Mouse (Mus musculus) lung, adult 10 weeks (tissue): ENCODE data around the gene Piezo1. TPM values are rescaled to one million over a fixed set of nuclear protein-coding genes. Genes with fewer than 3 reads are reported as not detected.

Source experiments
- polyA plus RNA-seq: library from polyadenylated mRNA; stranded (reverse); fragments of 350-450 nt; fragmentation: Illumina TruSeq; extraction: RNeasy Lipid Tissue Mini Kit (QIAGEN cat#74804); gene quantifications from one replicate; pipeline ENCODE4 v1.2.3, GENCODE M21; 2014; ENCODE audit warnings: low read depth, low replicate concordance; ENCODE audit not compliant: insufficient read depth

Gene Piezo1
- polyA plus RNA-seq, result 35.9 TPM

GRCm38 (mm10) chr8:122551265-122552051, at the start of gene Piezo1:
Gene Piezo1 (minus strand): TSS chr8:122551329.

GRCm38 (mm10) chr8:122576648-122577022, 25.5 kb upstream of the Piezo1 start, which contains the start of gene Aprt:
Gene Aprt (minus strand): TSS chr8:122576909.

DNA sequence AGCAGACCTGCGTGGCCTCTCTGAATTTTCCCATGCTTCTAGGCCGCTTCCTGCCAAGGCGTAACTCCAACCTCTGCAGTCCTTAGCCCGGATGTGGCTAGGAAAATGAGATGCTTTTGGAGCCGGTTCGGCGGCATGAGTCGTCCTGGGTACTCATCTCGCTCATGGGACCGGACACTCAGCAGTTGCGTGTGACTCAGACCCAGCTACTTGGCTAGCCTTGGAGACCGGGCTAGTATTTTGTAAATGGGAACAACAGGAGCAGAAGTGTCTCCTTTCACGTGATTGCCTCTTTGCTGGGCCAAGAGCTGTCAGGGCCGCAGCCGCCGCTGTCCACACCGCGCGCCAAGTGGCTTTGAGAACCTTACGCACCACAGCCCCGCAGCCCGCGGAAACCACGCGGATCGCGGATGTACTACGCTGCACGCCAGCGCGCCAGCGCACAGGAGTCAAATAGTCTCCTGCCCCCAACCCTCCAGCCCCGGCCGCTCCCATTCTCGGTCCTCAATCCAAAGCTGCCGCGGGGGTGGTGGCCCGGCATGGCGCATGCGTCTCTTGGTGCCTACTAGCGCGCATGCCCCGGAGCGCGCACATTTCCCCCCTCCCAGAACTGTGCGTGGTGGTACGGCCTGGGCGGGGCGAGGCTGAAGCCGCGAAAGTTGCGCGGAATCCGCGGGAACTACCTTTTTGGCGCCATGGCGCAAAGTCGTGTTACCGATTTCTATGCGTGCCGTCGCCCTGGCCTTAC, 16.4 kb upstream of the Piezo1 start, which contains the start of gene Cdt1:
Cdt1 (plus strand) TSS at position 655 of the 748 bp plus-strand sequence.

DNA sequence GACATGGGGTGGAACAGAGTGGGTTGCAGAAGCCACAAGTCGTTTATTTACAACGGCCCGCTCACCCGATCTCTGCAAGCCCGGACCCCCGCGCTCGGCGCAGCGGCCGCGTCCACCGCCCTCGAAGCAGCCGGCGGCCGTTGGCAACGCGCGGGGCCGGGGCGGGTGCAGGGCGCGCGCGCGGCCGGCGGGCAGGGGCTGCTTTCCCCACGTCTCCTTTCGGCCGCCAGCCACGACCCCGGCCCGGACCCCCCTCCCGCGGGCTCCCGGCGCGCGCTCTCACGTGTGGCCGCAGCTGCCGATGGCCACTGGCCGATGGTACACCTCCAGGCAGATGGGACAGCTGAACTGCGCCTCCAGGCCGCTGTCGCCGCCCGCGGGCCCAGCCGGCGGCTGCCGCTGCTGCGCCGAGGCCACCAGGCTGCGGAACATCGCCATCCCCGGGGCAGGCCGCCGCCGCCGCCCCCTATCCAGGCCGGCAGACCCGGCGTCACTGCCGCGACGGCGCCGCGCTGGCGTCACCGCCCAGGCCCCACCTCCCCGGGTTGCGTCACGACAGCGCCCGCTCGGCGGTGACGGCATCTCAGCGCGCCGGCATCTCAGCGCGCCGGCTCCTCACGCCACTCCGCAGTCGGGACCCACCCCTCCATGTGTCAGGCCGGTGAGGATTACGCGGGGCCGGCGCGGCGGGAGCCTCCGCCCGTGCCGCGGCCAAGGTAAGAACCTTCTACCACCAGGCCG, 75.4 kb downstream of the Piezo1 start, which contains the start of the genes Rnf166 and Ctu2:
Rnf166 (minus strand) TSS at position 485 of the 741 bp plus-strand sequence.
Ctu2 (plus strand) TSS at position 564 of the 741 bp plus-strand sequence.

GRCm38 (mm10) chr8:122460524-122461472, 90.3 kb downstream of the Piezo1 start, which contains the start of gene Snai3:
Gene Snai3 (minus strand): TSS chr8:122460733.

DNA sequence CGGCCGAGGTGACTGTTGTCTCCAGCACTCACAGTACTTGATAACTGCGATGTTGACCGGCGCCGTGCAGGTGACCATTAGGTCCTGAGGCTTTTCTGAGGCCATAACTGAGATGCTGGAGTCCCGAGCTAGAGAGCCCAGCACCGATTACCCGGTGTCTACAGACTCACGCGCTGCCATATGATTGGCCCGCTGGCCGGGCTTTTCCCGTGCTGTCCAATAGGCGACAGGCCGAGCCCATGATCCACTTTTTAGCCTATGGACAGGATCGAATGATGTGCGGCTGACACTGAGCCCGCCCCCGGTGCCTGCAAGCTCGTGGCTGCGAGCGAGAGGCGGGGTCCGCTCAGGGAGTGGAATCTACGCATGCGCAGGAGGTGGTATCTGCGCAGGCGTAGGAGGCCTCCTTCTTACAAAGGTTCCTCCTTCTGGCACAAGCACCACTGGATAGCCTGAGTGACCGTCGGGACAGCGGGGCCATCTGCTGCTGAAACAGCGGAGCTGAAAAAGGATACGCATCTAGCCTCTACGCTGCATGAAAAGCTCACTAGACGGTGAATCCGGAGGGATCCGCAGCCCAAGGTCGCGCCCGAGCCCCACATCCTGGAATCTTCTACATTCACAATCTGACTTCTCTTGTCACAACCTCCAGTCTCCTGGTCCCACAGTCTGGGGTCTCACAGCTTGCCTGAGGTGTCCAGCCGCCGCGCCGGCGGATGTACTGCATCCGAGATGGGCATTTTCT, 107.7 kb downstream of the Piezo1 start, which contains the start of gene Mvd:
Mvd (minus strand) TSS at position 161 of the 745 bp plus-strand sequence.

GRCm38 (mm10) chr8:122432443-122433268, 118.5 kb downstream of the Piezo1 start, which contains the start of gene Cyba:
Gene Cyba (minus strand): TSS chr8:122432930.

Other genes with a start within 250 kb of the Piezo1 start
- gene Trhr2, start 190.6 kb downstream of the Piezo1 start, polyA plus RNA-seq, result not detected
- gene Zc3h18, start 174.7 kb downstream of the Piezo1 start, polyA plus RNA-seq, result 12.5 TPM
- gene Il17c, start 129.3 kb downstream of the Piezo1 start, polyA plus RNA-seq, result not detected
- 309 TPM for gene Cyba, start 118.4 kb downstream of the Piezo1 start, polyA plus RNA-seq
- gene Mvd, start 107.9 kb downstream of the Piezo1 start, polyA plus RNA-seq, result 15.7 TPM
- gene Snai3, start 90.6 kb downstream of the Piezo1 start, polyA plus RNA-seq, result 0.38 TPM
- gene Rnf166, start 75.3 kb downstream of the Piezo1 start, polyA plus RNA-seq, result 25.3 TPM
- 12.7 TPM for gene Ctu2, start 75.2 kb downstream of the Piezo1 start, polyA plus RNA-seq
- gene Cdt1, start 16.7 kb upstream of the Piezo1 start, polyA plus RNA-seq, result 5.7 TPM
- 101 TPM for gene Aprt, start 25.6 kb upstream of the Piezo1 start, polyA plus RNA-seq
- 6.9 TPM for gene Galns, start 60.1 kb upstream of the Piezo1 start, polyA plus RNA-seq
- gene Trappc2l, start 60.3 kb upstream of the Piezo1 start, polyA plus RNA-seq, result 63.9 TPM
- 0.21 TPM for gene Pabpn1l, start 71.4 kb upstream of the Piezo1 start, polyA plus RNA-seq
- 11.2 TPM for gene Cbfa2t3, start 147.8 kb upstream of the Piezo1 start, polyA plus RNA-seq
- 9.4 TPM for gene Acsf3, start 224.2 kb upstream of the Piezo1 start, polyA plus RNA-seq